Mouse (Mus musculus) lung, postnatal 0 days (tissue): ENCODE measurements around the gene Olfr578. TPM values are rescaled to one million over a fixed set of nuclear protein-coding genes. Genes with fewer than 3 reads are reported as not detected.

ENCODE experiments used
- ATAC-seq: fragments of 200-750 bp; cut with Nextera tagmentation; 2 replicates; pipeline ENCODE4 v1.8.0; 2017; ENCODE audit warnings: moderate library complexity
- DNase-seq: peaks from one replicate; pipeline ENCODE4 v3.0.0-alpha.2; 2016; ENCODE audit warnings: low spot score
- H3K27ac ChIP-seq: fragments of 300-500 bp; sonication (generic); 2 replicates; pipeline ENCODE4 v1.5.1; 2014; ENCODE audit warnings: antibody characterized with exemption, mild to moderate bottlenecking, low read length, mixed read lengths
- H3K27me3 ChIP-seq: fragments of 300-500 bp; sonication (generic); replicated peaks from 2 replicates; pipeline ENCODE4 v1.6.1; 2014; ENCODE audit warnings: low read length, mixed read lengths; ENCODE audit not compliant: insufficient read depth
- H3K36me3 ChIP-seq: fragments of 300-500 bp; sonication (generic); 2 replicates; pipeline ENCODE4 v1.6.1; 2014; ENCODE audit warnings: low read length, mixed read lengths; ENCODE audit not compliant: insufficient read depth
- H3K4me1 ChIP-seq: fragments of 300-500 bp; sonication (generic); 2 replicates; pipeline ENCODE4 v1.6.1; 2014; ENCODE audit warnings: antibody characterized with exemption, low read depth, low read length, mixed read lengths; ENCODE audit not compliant: insufficient read depth
- H3K4me2 ChIP-seq: fragments of 300-500 bp; sonication (generic); replicated peaks from 2 replicates; pipeline ENCODE4 v1.6.1; 2014; ENCODE audit warnings: low read depth, mild to moderate bottlenecking, low read length, moderate library complexity, mixed read lengths
- H3K4me3 ChIP-seq: fragments of 300-500 bp; sonication (generic); 2 replicates; pipeline ENCODE4 v1.5.1; 2014; ENCODE audit warnings: low read depth, low read length
- H3K9ac ChIP-seq: fragments of 300-500 bp; sonication (generic); replicated peaks from 2 replicates; pipeline ENCODE4 v1.6.1; 2014; ENCODE audit warnings: low read depth, mild to moderate bottlenecking
- H3K9me3 ChIP-seq: fragments of 300-500 bp; sonication (generic); 2 replicates; pipeline ENCODE4 v1.6.1; 2016; ENCODE audit warnings: low read length, mixed read lengths
- CTCF ChIP-seq: IDR thresholded peaks from 2 replicates; pipeline ENCODE4 v1.5.1; 2016; ENCODE audit warnings: antibody characterized with exemption, mild to moderate bottlenecking
- EP300 ChIP-seq: IDR thresholded peaks from 2 replicates; pipeline ENCODE4 v1.6.1; 2016; ENCODE audit warnings: antibody characterized with exemption, mild to moderate bottlenecking, control low read depth
- WGBS: fragments of 180-500 bp; shearing (Covaris S2); extraction: QIAGEN DNeasy Blood & Tissue Kit; methylation state at CpG from one replicate; pipeline ENCODE4 v1.1.7; 2014; 5-methylcytosine and 5-hydroxymethylcytosine counted together
- polyA plus RNA-seq: library from polyadenylated mRNA; unstranded; fragments of >200 nt; fragmentation: Nextera tagmentation; extraction: Ambion mirVana; gene quantifications from 2 replicates; pipeline ENCODE4 v1.2.1, GENCODE M21; 2015

The Olfr578 gene
- polyA plus RNA-seq, 1 experiment from 2014 or later = not detected

DNA sequence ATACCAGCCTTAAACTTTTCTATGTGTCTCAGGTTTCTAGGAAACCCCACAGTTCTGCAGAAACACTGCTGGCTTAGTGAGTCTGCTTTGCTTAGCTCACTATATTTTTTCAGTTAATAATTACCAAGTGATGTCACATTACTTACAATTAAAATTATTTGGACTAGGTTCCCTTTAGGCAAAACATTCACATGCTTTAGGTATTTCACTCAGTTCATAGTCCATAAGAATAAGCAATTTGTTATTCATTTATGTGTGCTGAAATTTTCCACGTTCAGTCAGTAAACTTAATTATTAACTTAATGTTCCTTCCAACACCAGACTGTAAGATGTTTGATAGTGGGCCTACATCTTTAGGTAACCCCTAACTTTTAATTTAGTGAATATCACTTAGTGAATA lies 38.4 kb downstream of the Olfr578 start:
- Histone ChIP-seq H3K4me2 (no peak overlapping the region), H3K27me3 (no peaks in the 10 kb centered on the region), H3K9ac (no peak overlapping the region), H3K9me3 (no peaks in the 10 kb centered on the region), H3K36me3 (no peaks in the 10 kb centered on the region), H3K27ac (no peak overlapping the region), H3K4me3 (no peak overlapping the region), H3K4me1 (no peaks in the 10 kb centered on the region)
- ATAC-seq (no peak), DNase-seq (no peak)
- TF ChIP-seq CTCF = no peak
- no peak for TF ChIP-seq EP300
- 35% methylated on average over 1 of the region's 1 CpGs for WGBS

DNA sequence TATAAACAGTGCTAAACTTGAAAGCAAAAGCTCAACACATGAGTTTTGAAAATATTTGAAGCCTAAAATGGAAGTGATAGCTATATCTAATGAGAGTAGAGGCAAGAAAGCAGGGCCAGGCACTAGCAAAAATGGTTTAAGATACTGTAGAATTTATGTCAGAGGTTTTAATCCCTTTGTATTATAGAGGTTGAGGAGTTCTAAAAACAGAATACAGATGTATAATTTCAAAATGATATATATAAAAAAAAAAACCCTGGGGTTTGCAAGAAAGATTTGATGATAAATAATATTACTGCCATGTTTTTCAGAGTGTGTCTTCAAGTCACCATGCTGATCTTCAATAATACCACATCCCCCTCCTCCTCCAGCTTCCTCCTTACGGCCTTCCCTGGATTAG lies 41.0 kb downstream of the Olfr578 start, which contains the start of gene Olfr574:
Olfr574 (plus strand) TSS at position 301 of the 400 bp plus-strand sequence.
- H3K4me2 ChIP-seq = no peak within 1 kb of the TSS
- no peak within 1 kb of the TSS for H3K4me3 ChIP-seq
- H3K9me3 ChIP-seq = no peaks in the 10 kb centered on the region
- TF ChIP-seq CTCF (no peak), EP300 (no peak)
- H3K36me3 ChIP-seq = no peaks in the 10 kb centered on the region
- no peak within 1 kb of the TSS for H3K27ac ChIP-seq
- H3K4me1 ChIP-seq = no peaks in the 10 kb centered on the region
- ATAC-seq = no peak
- no peak for DNase-seq
- WGBS = 90% methylated on average over 1 of the region's 1 CpGs
- H3K9ac ChIP-seq = no peak within 1 kb of the TSS
- H3K27me3 ChIP-seq = no peaks in the 10 kb centered on the region

DNA sequence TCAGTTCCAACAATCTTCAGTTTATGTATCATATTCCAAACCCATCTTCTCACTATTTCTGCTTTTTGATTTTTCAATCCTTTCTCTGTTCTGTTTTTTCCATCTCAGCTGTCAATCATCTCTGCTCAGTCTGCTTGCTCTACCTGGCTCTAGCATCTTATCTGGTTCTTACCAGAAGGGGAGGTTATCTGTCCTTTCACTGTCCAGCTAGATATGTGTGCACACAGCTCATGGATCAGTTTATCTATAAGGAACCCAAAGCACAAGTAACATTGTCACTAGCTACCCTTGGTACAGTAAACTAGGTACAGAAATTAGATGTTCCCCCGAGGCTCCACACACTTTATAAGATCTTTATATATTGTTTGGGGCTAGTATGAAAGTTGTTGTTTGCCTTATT lies 45.7 kb downstream of the Olfr578 start:
- Histone ChIP-seq H3K27ac (no peak overlapping the region), H3K4me2 (no peak overlapping the region), H3K36me3 (no peaks in the 10 kb centered on the region), H3K27me3 (no peaks in the 10 kb centered on the region), H3K9ac (no peak overlapping the region), H3K9me3 (no peaks in the 10 kb centered on the region), H3K4me1 (no peaks in the 10 kb centered on the region), H3K4me3 (no peak overlapping the region)
- ATAC-seq (no peak), DNase-seq (no peak)
- WGBS = 83% methylated on average over 1 of the region's 1 CpGs
- no peak for TF ChIP-seq CTCF
- no peak for TF ChIP-seq EP300

DNA sequence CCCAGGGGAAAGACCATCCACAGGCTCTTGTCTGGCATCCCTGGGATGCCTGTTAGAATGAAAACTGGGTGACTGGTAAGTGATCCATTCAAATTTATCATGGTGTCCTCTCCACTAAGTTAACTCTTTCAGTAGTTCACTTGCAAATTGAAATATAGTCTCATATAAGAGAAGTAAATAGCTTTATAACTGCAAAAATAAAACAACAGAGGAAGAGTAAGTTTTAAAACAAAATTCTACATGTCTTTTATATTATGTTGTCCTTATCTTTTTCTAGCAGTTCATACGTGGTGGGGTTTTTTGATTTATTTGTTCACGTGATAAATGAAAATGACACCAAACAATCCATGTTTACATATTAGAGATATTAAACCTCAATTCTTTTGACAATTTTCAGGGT lies 46.6 kb downstream of the Olfr578 start, which contains the start of gene Olfr573-ps1:
Olfr573-ps1 (minus strand) TSS at position 101 of the 400 bp plus-strand sequence.
- Histone ChIP-seq H3K27me3 (no peaks in the 10 kb centered on the region), H3K36me3 (no peaks in the 10 kb centered on the region), H3K9ac (no peak within 1 kb of the TSS), H3K9me3 (no peaks in the 10 kb centered on the region), H3K4me2 (no peak within 1 kb of the TSS), H3K4me3 (no peak within 1 kb of the TSS), H3K27ac (no peak within 1 kb of the TSS), H3K4me1 (no peaks in the 10 kb centered on the region)
- no peak for ATAC-seq
- no peak for TF ChIP-seq EP300
- no peak for TF ChIP-seq CTCF
- no peak for DNase-seq
- 78% methylated on average over 2 of the region's 2 CpGs for WGBS

Other genes starting within 250 kb of the Olfr578 start
- gene Olfr560, start 230.0 kb downstream of the Olfr578 start, polyA plus RNA-seq = not detected in 2 replicates
- 0.04 and 0.12 TPM in 2 replicates for gene Olfr78, start 229.9 kb downstream of the Olfr578 start, polyA plus RNA-seq
- not detected in 2 replicates for gene Olfr561, start 218.1 kb downstream of the Olfr578 start, polyA plus RNA-seq
- gene Olfr564, start 185.8 kb downstream of the Olfr578 start, polyA plus RNA-seq = not detected in 2 replicates
- not detected in 2 replicates for gene Olfr566, start 130.6 kb downstream of the Olfr578 start, polyA plus RNA-seq
- gene Olfr568, start 112.2 kb downstream of the Olfr578 start, polyA plus RNA-seq = not detected in 2 replicates
- gene Olfr569, start 98.4 kb downstream of the Olfr578 start, polyA plus RNA-seq = not detected in 2 replicates
- not detected in 2 replicates for gene Olfr570, start 94.7 kb downstream of the Olfr578 start, polyA plus RNA-seq
- gene Olfr571, start 71.8 kb downstream of the Olfr578 start, polyA plus RNA-seq = not detected in 2 replicates
- gene Olfr572, start 64.9 kb downstream of the Olfr578 start, polyA plus RNA-seq = not detected in 2 replicates
- gene Olfr573-ps1, start 46.7 kb downstream of the Olfr578 start, polyA plus RNA-seq = not detected in 2 replicates
- not detected in 2 replicates for gene Olfr574, start 40.9 kb downstream of the Olfr578 start, polyA plus RNA-seq
- not detected in 2 replicates for gene Olfr575, start 30.5 kb downstream of the Olfr578 start, polyA plus RNA-seq
- not detected in 2 replicates for gene Olfr576, start 26.7 kb downstream of the Olfr578 start, polyA plus RNA-seq
- gene Olfr577, start 13.4 kb downstream of the Olfr578 start, polyA plus RNA-seq = not detected in 2 replicates
- gene Olfr582, start 48.7 kb upstream of the Olfr578 start, polyA plus RNA-seq = not detected in 2 replicates
- gene Olfr583, start 62.0 kb upstream of the Olfr578 start, polyA plus RNA-seq = not detected in 2 replicates
- gene Olfr584, start 92.6 kb upstream of the Olfr578 start, polyA plus RNA-seq = not detected in 2 replicates
- not detected in 2 replicates for gene Olfr585, start 108.4 kb upstream of the Olfr578 start, polyA plus RNA-seq
- not detected in 2 replicates for gene Olfr586, start 136.3 kb upstream of the Olfr578 start, polyA plus RNA-seq
- not detected in 2 replicates for gene Olfr588-ps1, start 151.6 kb upstream of the Olfr578 start, polyA plus RNA-seq
- gene Olfr589, start 167.0 kb upstream of the Olfr578 start, polyA plus RNA-seq = not detected in 2 replicates
- gene Olfr591, start 189.0 kb upstream of the Olfr578 start, polyA plus RNA-seq = not detected in 2 replicates
- gene Olfr592, start 195.5 kb upstream of the Olfr578 start, polyA plus RNA-seq = not detected in 2 replicates
- not detected in 2 replicates for gene Olfr593, start 222.5 kb upstream of the Olfr578 start, polyA plus RNA-seq
- not detected in 2 replicates for gene Olfr594, start 227.7 kb upstream of the Olfr578 start, polyA plus RNA-seq